Mouse (Mus musculus) bone marrow, adult 2 months (tissue): Measurements from ENCODE around the gene Rspry1.

Experiments used
- CTCF ChIP-seq: fragments of 200-500 bp; IDR thresholded peaks from 2 replicates; pipeline ENCODE4 v1.5.1; 2011; ENCODE audit warnings: low read length, control low read depth; ENCODE audit not compliant: control insufficient read depth, insufficient read depth
- POLR2A ChIP-seq: fragments of 200-500 bp; IDR thresholded peaks from 2 replicates; pipeline ENCODE4 v1.6.1; 2011; ENCODE audit warnings: low read depth, mild to moderate bottlenecking, control low read depth, low read length, borderline replicate concordance; ENCODE audit not compliant: control insufficient read depth

DNA sequence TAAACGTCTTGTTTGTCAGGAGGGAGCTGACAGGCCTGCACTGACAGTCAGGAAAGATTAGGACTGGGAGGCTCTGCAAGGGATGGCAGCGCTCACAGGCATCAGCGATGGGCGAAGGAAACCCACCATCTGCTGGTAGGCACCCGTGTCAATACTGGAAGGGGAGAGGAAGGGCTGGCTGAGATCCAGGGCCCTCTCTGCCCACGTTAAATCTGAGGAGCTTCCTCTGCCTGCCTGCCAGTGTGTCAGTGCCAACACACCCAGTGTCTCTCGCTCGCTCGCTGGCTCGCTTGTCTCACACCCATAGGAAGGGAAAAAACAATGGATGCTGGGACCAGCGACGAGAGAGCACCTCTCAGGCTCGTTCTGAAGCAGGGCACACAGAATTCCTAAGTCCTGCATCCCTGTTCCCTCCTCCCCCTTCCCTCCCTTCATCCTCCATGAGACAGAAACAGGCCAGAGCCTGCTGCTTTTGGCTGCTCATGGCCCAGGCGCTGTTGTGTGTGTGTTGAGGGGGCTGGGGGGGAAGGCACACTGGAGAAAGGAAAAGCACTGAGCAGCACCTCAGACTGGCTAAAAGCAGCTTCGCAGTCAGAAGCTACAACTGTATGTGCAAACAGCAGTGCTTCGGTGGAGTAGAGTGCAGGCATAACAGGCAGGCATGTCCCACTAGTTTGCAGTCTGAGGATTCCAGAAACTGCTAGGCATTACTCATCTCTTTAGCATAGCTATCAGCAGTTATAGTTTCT is 27.4 kb upstream of the Rspry1 start:
- TF ChIP-seq CTCF, result no peak
- no peak for TF ChIP-seq POLR2A
